ENCODE assay signal across 8 mouse cellular contexts in the genomic region with DNA sequence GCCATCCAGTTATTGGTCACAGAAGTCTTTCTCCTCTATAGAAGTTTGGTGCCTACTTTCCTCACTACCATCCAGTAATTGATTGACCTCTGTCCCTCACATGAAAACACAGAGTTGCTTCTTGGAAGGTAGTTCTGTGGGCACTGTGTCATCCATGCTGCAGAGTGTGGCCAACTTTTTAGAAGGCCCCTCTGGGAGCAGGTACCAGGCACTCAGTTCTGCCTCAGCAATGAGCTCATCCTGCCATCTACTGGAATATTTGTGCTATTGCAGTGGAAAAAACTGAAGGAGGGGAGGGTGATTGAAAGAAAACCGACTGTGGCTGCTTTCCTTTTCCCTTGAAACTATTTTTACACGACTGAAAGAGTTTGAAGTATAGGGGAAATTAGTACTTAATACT.
DNase-seq lines count a peak whose midpoint lies in the region; ATAC-seq and TF ChIP-seq lines count a peak whose summit lies in the region.

No protein-coding gene starts in this region.

- peak; percentile 83 for ATAC-seq in granulocyte monocyte progenitor cell, adult 5-6 weeks (replicated peaks; ENCODE audit: poor library complexity, severe bottlenecking)

- H3K36me3 ChIP-seq in ES-E14 (ENCODE audit: control insufficient read depth, insufficient read depth, low read length, poor library complexity, severe bottlenecking), result no peaks in the 10 kb centered on the region
- H3K36me3 ChIP-seq in limb, embryonic 10.5 days, result no peaks in the 10 kb centered on the region

- 0 out of 2 replicates have a peak, but pooled peaks cover 5% of the 10 kb centered on the region for H3K27me3 ChIP-seq in limb, embryonic 10.5 days (ENCODE audit: low read depth, poor library complexity, severe bottlenecking)

- DNase-seq in layer of hippocampus, adult 2 months (ENCODE audit: low spot score in 2 of 2), result peak in 1 of 2 experiments; percentile 44
- no peak for DNase-seq in layer of hippocampus, postnatal 36 days
- peak; percentile 33 for DNase-seq in ES-E14 (ENCODE audit: low read depth, low spot score)
- DNase-seq in cerebellum, adult 8-10 months, result peak; percentile 25
- DNase-seq in limb, embryonic 10.5 days (ENCODE audit: low spot score), result peak; percentile 36
- DNase-seq in neural tube, embryonic 10.5 days (ENCODE audit: extremely low spot score, low spot score), result peak; percentile 36
- no peak for DNase-seq in testis, postnatal 14 days (ENCODE audit: low spot score)

- 8% methylated on average over 2 of the region's 2 CpGs for WGBS in limb, embryonic 10.5 days

- H3K9ac ChIP-seq in ES-E14 (ENCODE audit: insufficient read depth, low read depth, low read length, poor library complexity, severe bottlenecking), result no peak overlapping the region

- H3K9me3 ChIP-seq in ES-E14 (ENCODE audit: control insufficient read depth, insufficient read depth, low read depth, low read length), result no peaks in the 10 kb centered on the region
- no peaks in the 10 kb centered on the region for H3K9me3 ChIP-seq in limb, embryonic 10.5 days (replicated peaks)

- H3K27ac ChIP-seq in layer of hippocampus, adult 2 months, result peak overlapping the region; percentile 2; the same call in 1 of the 2 replicates
- H3K27ac ChIP-seq in ES-E14 (ENCODE audit: insufficient read depth, low read depth, low read length, poor library complexity, severe bottlenecking), result no peak overlapping the region
- H3K27ac ChIP-seq in limb, embryonic 10.5 days, result no peak overlapping the region

- TF ChIP-seq CTCF in layer of hippocampus, adult 2 months (conservative IDR thresholded peaks at IDR 0.05), result peak; percentile 96

- no peak overlapping the region for H3K4me3 ChIP-seq in layer of hippocampus, adult 2 months
- no peak overlapping the region for H3K4me3 ChIP-seq in ES-E14 (ENCODE audit: insufficient read depth in 1 of 2, low read depth in 1 of 2, low read length in 2 of 2, poor library complexity in 1 of 2, severe bottlenecking in 1 of 2)
- H3K4me3 ChIP-seq in limb, embryonic 10.5 days, result no peak overlapping the region

- H3K4me1 ChIP-seq in ES-E14 (ENCODE audit: control insufficient read depth in 2 of 2, insufficient read depth in 2 of 2, low read length in 2 of 2, poor library complexity in 1 of 2), result no peaks in the 10 kb centered on the region
- H3K4me1 ChIP-seq in limb, embryonic 10.5 days, result peaks cover 7% of the 10 kb centered on the region

- in situ Hi-C loops in ES-E14 (cut with MboI; ENCODE audit: low sequenced_read_pairs in 2 of 2, unreplicated experiment in 2 of 2), result loop anchor here in 1 of 2 experiments (10.0 kb wide), 2 partner anchors 544 to 644 kb away; partner anchors contain the start of gene Plcb1

TF ChIP-seq in ES-E14, 5 proteins besides CTCF, POLR2A, EP300 and RAD21:
- TF ChIP-seq CHD2 (IDR thresholded peaks at IDR 0.05; ENCODE audit: low read depth, low read length) (no peak), HCFC1 (IDR thresholded peaks at IDR 0.05; ENCODE audit: borderline replicate concordance, insufficient read depth, low read length) (no peak), MAFK (IDR thresholded peaks at IDR 0.05; ENCODE audit: insufficient read depth, low read depth, low read length) (no peak), ZC3H11A (IDR thresholded peaks at IDR 0.05; ENCODE audit: borderline replicate concordance, low read depth, low read length) (peak; percentile 80; the same call in 1 of the 2 replicates)

Comparison
In these comparisons a context has a peak if more than half of its experiments do, and no peak if none do; other contexts are left out.
1. DNase-seq: peak in ES-E14 (single experiment), cerebellum, adult 8-10 months (single experiment), limb, embryonic 10.5 days (single experiment) and neural tube, embryonic 10.5 days (single experiment); none in layer of hippocampus, postnatal 36 days (0 of 2) and testis, postnatal 14 days (single experiment).